Mouse (Mus musculus) left cerebral cortex, postnatal 25 days (tissue): ENCODE measurements around the gene Mapkapk2. TPM values are rescaled to one million over a fixed set of nuclear protein-coding genes. Genes with fewer than 3 reads are reported as not detected.

Experiments used
- DNase-seq, 2 experiments: peaks; one replicate each; pipeline ENCODE4 v3.0.0; 2022; ENCODE audit warnings: low spot score in 2 of 2, mixed read lengths in 1 of 2
- intact Hi-C: fragments of 180-260 bp; cut with DNase I; formaldehyde crosslinking; loops from one replicate; pipeline ENCODE4 v1.15.1; 2025
- total RNA-seq, 2 experiments: library from RNA; stranded (reverse); gene quantifications; 2 replicates each; pipeline ENCODE4 v1.2.3; 2021

Mapkapk2 gene
- total RNA-seq, 2 experiments from 2014 or later = 25.8 to 28.3 TPM

DNA sequence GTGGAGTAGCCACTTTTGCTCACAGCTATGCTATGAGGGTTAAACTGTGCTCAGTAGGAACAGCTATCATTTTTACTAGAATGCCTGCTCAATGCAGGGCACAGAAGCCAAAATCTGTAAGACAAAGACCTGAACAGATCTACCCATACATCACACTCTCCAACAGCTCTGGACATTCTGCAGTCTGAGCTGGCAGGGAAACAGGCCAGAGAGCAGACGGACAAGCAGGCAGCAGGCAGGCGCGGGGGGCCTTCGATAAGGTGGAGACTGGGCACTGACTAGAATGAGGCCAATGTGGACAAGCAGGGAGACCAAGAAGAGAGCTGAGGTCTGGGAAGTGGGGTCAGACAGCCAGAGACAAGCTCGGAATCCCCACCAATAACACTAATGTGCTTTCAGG is 37.8 kb downstream of the Mapkapk2 start:
- no peak for DNase-seq
- intact Hi-C loops = loop anchor here (2.0 to 5.0 kb wide), 4 partner anchors 37 to 513 kb away; partner anchors contain the start of genes Mapkapk2 and Rassf5

DNA sequence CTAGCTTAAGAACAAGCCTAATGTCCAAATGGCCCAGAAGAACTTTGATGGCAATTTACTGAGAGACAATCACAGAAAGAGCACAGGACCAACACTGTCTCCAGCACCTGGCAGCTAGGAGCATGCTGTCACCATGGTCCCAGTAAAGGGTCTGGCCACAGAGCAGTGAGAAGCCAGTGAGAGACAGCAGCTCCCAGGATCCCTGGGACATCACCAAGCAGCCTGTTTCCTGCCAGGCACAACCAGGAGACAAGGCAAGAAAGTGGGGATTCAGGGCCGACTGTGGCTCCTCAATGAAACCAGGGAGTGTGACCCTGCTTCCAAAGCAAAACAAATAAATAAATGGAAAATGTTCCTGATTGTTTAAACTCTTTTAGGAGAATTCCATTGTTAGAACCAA is 38.2 kb downstream of the Mapkapk2 start:
- DNase-seq = no peak
- intact Hi-C loops = loop anchor here (5.0 kb wide), 2 partner anchors 203 to 512 kb away; no protein-coding TSS in a partner anchor

GRCm38 (mm10) chr1:131058431-131058830 is 39.2 kb downstream of the Mapkapk2 start:
- no peak for DNase-seq
- intact Hi-C loops = loop anchor here (5.0 kb wide), 2 partner anchors 204 to 511 kb away; no protein-coding TSS in a partner anchor

DNA sequence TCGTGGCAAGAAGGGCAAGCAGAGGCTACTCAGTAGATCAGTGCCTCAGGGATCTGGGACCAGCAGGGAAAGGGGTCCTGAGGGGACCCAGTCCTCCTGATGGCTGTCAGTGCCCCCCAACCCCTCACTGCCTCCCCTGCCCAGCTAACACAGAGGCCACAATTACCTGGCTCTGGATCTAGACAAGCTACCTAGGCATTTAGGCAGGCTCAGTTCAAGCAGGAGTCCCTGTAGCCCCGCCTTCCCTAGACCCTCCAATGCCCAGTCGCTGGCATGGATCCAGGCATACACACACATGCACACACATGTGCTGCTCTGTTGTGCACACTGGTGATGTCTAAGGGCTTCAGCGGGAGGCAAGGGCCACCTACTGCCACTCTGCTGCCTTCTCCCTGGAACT is 43.4 kb downstream of the Mapkapk2 start:
- DNase-seq = no peak
- intact Hi-C loops = loop anchor here (5.0 kb wide), 3 partner anchors 72 to 337 kb away; partner anchors contain the start of genes Gm29427 and Yod1

DNA sequence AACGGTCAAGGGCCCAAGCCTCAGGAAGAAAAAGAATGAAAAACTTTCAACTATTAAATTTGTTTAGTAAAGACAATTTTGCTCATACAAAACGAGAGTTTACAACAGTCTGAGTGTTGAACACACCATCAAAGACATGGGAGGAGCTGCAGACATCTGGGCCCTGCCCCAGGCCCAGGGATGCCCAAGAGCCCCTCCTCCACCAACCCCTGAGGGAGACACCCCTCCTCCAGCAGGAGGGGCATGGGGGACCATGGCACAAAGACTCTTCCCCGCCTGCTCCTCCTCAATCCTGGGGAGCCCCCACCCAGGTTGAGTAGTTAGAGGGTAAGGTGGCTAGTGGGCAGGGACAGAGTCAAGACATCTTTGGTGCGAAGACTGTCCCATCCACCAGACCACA is 44.0 kb downstream of the Mapkapk2 start:
- no peak for DNase-seq
- intact Hi-C loops = loop anchor here (1.0 to 5.0 kb wide), 4 partner anchors 71 to 336 kb away; partner anchors contain the start of genes Gm29427 and Yod1

DNA sequence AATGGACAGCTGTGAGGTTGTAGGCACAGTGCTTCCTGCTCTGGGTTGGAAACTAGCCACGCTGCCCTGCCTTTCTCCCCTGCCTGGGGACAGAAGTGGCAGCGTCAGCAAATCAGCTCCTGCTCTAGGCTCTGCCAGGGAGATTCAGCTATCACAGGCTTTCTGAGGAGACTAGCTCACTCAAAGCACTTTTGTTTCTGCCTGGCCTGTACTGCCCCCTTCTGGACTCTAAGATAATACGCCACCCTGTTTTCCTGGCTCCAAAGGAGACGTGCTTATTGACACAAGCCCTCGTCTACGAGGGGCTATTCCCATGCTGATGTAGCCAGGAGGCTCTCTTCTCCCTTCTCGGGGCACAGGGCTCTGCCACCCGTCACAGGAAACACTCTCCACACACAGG is 44.4 kb downstream of the Mapkapk2 start:
- intact Hi-C loops = loop anchor here (1.0 to 5.0 kb wide), 4 partner anchors 71 to 336 kb away; partner anchors contain the start of genes Gm29427 and Yod1
- peak; percentile 76 to 90 for DNase-seq

GRCm38 (mm10) chr1:131051073-131051472 is 46.6 kb downstream of the Mapkapk2 start:
- peak in 1 of 2 experiments; percentile 81 for DNase-seq
- intact Hi-C loops = loop anchor here (5.0 kb wide), 3 partner anchors 69 to 334 kb away; partner anchors contain the start of genes Gm29427 and Yod1

- DNase-seq = no peak
- intact Hi-C loops = loop anchor here (5.0 kb wide), 3 partner anchors 68 to 333 kb away; partner anchors contain the start of genes Gm29427 and Yod1
Measured at GRCm38 (mm10) chr1:131050617-131051016, 47.0 kb downstream of the Mapkapk2 start.

DNA sequence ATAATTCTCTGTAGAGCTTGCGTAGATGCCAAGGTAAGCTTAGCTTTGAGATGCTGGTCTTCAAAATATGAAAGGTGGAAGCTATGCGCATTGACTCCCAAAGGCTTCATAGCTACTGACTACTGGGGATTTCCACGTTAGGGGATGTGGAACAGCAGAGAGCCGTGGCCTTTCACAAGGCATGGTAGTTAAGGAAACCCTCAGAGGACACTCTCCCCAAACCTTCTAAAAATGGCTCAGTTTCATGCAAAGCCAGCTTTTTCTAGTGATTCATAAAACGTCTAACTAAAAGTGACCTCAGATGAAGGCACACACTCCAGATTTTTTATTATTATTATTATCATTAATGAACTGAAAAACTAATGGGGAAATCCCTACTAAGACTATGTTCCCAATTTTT is 47.6 kb downstream of the Mapkapk2 start:
- intact Hi-C loops = loop anchor here (5.0 kb wide), 3 partner anchors 68 to 333 kb away; partner anchors contain the start of genes Gm29427 and Yod1
- no peak for DNase-seq

- intact Hi-C loops = no loop called here
- DNase-seq = no peak
Measured at GRCm38 (mm10) chr1:131049361-131049806, 48.2 kb downstream of the Mapkapk2 start.

GRCm38 (mm10) chr1:131048946-131049345 is 48.7 kb downstream of the Mapkapk2 start:
- intact Hi-C loops = no loop called here
- DNase-seq = no peak

DNA sequence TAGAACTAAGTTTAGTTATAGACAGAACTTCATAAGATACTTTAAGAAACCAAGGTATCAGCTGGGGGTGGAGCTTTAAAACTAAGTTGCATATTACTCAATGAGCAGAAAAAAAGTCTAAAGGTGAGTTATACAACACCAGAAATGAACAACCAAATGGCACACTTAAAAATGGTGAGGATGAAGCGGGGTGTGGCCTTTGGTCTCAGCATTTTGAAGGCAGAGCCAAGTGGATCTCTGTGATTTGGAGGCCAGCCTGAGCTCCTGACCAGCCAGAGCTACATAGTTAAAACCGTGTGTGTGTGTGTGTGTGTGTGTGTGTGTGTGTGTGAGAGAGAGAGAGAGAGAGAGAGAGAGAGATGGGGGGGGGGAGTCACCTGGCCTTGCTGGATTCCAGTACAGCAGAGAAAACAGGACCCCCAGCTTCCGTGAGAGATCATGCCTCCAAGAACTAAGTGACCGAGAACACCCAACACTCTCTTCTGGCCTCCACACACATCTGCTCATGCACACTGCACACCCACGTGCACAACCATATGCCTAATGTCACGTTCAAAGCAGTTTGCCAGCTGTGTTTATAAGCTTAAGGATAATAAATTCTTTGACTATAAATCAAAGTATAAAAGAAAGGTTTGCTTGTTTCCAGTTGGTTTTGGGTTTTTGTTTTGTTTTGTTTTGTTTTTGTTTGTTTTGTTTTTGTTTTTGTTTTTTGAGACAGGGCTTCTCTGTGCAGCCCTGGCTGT is 49.3 kb downstream of the Mapkapk2 start:
- intact Hi-C loops = no loop called here
- no peak for DNase-seq

DNA sequence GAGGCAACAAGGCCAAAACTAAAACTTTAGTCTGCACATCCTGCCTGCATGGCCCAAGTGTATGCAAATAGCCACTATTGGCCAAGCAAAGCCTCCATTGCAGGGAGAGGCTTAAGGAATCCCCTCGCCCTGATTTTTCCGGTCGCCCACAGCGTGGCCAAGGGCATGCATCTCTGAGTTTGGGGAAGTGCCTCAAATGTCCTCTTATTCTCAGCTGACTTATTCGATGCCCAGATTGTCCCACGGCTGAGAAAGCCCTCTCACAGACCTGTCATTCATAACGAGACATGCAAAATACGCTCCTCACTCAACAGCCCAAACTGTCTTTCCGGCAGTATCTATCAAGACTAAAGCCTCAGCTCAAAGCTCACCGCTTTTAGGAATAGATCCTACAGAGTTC is 51.0 kb downstream of the Mapkapk2 start:
- intact Hi-C loops = no loop called here
- no peak for DNase-seq

DNA sequence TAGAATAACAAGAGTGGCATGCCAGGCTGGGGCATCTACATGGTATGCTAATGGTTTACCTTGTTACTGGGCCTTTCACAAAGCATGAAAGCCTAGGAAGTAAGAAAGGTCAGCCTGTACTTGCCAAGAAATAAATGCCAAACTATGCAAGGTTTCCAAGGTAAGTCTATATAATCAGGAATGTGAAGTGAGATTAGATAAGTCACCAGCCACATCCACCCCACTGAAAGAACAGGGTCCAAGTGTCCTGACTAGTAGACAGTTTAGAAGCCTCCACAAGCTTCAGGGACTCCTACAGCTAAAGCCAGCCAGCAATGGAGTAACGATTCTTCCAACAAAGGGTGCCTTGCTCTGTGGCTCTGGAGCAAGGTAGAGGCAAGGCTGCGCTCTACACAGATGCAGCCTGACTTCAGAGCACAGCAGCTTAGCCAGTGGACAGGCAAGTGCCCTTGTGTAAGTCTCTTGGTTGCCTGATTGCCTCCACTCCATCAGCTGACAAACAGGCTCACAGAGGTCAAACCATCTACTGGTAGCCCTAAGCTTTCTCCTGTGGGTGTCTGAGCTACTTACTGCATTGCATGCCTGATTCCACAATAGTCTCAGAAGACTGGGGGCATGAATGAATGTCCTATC is 51.8 kb downstream of the Mapkapk2 start:
- intact Hi-C loops = no loop called here
- no peak for DNase-seq

- intact Hi-C loops = no loop called here
- no peak for DNase-seq
Measured at GRCm38 (mm10) chr1:131043636-131044035, 54.0 kb downstream of the Mapkapk2 start.

- intact Hi-C loops = no loop called here
- DNase-seq = no peak
Measured at GRCm38 (mm10) chr1:131042721-131043120, 54.9 kb downstream of the Mapkapk2 start.

DNA sequence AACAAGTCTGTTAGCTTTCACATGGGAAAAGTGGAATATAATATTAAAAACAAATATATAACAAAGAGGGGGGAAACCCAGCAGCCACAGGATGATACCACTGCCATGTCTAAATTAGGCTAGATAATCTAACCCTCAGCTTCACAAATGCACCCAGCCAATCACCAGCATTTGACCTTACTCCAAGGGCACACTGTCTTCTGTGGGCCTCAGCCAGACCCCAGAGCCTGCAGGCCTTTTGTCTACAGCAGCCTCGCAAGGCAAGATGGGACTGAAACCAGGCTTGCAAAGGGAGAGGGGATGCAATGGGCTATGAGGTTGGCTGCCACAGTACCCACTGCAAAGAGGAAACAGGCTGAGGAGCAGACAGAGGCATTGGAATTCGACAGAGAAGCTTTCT is 55.4 kb downstream of the Mapkapk2 start:
- no peak for DNase-seq
- intact Hi-C loops = no loop called here

DNA sequence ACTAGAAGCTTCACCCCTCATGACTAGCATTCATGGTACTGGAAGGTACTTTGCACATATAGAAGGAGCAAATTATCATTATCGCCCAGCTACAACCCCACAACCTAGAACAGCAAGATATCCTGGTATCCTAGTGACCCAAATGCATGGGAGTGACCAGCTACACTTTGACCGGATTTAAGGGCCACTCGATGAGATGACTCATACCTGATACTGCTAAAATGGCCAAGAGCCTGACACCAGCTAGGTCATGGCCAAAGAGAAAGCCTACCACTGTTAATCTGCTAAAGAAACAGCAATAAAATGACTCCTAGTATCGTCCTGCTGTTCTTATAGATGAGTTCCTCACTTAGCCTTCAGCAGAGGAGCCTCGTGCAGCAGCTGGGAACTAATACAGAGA is 58.1 kb downstream of the Mapkapk2 start:
- intact Hi-C loops = no loop called here
- DNase-seq = no peak

DNA sequence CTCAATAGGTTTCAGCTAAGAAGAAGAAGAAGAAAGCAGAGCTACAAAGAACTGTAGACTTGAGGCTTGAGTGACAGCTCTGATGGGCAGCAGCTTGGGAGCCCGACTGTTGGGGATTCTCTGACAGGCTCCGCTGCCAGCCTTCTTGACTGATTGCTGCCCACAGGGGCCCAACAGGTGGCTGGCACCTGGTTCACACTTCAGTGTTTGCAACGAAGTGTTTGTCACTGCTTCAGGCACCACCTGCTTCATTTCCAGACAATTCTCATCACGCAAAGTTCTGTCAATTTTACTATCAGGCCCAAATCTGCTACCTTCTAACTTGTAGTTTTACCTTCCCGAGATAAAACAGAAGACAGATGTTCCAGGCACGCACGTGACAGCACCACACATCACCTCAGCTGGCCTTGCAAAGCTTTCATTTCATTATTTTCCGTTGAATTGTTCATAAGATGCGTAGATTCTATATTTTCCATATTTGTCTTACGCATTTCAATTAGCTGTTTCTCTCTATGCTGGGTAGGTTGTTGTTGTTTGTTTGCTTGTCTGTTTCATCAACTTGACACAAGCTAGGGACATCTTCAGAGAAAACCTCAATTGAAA is 59.1 kb downstream of the Mapkapk2 start:
- no peak for DNase-seq

GRCm38 (mm10) chr1:131038001-131038400 is 59.6 kb downstream of the Mapkapk2 start:
- no peak for DNase-seq
- intact Hi-C loops = no loop called here

More for the DNA sequence above, 59.1 kb downstream of the Mapkapk2 start:
- intact Hi-C loops = no loop called here
